Mouse (Mus musculus): ENCODE measurements at regions not wholly inside any gene's neighbourhood (a gene's known extent, or its start where the extent isn't known, plus 50 kb on each side); places are given as distances from the start of the nearest gene placed in this dataset.

DNA sequence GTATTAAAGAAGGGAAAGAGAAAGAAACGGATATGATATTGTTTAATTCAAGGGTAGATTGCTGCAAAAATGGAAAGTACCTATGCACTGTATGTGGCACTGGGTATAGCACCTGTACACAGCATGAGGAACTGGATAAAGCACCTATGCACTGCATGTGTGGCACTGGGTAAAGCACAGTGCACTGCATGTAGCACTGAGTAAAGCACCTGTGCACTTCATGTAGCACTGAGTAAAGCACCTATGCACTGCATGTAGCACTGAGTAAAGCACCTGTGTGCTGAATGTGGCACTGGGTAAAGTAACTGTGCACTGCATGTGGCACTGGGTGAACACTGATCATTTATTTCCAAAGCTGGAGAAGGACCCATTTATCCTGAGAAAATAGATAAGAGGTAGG lies 280.2 kb upstream of the Fam49a start:
- no peaks in the 10 kb centered on the region for H3K27me3 ChIP-seq
- H3K4me3 ChIP-seq (replicated peaks), result no peak overlapping the region
- H3K36me3 ChIP-seq, result no peaks in the 10 kb centered on the region
- 93% methylated on average over 1 of the region's 1 CpGs for whole genome bisulfite sequencing
- H3K9me3 ChIP-seq, result no peaks in the 10 kb centered on the region
- H3K4me1 ChIP-seq (replicated peaks), result no peaks in the 10 kb centered on the region
- no peak overlapping the region for H3K4me2 ChIP-seq (replicated peaks)
- 0 out of 2 replicates have a peak, but pooled peaks have one; percentile 37 for ATAC-seq
- no peak overlapping the region for H3K27ac ChIP-seq
- no peak overlapping the region for H3K9ac ChIP-seq (replicated peaks)

DNA sequence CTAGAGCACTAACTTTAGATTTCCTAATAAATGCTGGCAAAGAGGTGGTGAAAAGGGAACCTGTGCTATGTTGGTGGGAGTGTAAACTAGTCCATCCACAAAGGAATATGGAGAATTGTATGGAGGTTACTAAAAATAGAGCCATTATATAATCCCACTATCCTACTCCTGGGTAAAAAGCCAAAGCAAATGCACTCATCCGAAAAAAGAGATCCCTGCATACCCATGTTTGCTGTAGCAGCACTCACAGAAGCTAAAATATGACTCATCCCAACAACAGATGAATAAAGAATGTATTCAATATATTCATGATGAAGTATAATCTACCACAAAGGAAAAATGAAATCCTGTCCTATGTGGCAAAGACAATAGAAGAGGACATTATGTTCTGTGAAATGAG lies 268.4 kb upstream of the Fam49a start:
- WGBS, result 78% methylated on average over 1 of the region's 1 CpGs
- no peaks in the 10 kb centered on the region for H3K27me3 ChIP-seq
- no peak overlapping the region for H3K9ac ChIP-seq (replicated peaks)
- no peaks in the 10 kb centered on the region for H3K36me3 ChIP-seq
- no peak overlapping the region for H3K4me3 ChIP-seq (replicated peaks)
- no peak overlapping the region for H3K4me2 ChIP-seq (replicated peaks)
- no peaks in the 10 kb centered on the region for H3K4me1 ChIP-seq (replicated peaks)
- H3K27ac ChIP-seq, result no peak overlapping the region
- H3K9me3 ChIP-seq, result no peaks in the 10 kb centered on the region
- ATAC-seq, result no peak

DNA sequence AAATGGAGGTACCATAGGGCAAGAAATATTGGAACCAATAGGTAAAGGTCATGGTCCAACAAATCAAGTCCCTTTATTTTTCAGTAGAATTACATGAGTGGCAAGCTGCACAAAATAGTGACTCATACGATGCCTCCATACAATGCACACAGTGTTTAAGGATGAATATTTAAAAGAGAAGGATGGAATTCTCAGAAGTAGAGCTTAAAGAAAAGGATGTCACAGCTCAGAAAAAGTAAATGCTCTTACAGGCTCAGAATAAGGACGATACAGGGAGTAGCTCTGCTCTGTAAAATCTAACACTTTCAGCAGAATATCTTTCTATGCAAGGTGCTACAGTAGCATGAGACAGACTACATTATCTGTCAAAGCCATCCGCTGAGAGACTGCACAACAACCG lies 262.7 kb upstream of the Fam49a start:
- no peak overlapping the region for H3K4me2 ChIP-seq (replicated peaks)
- H3K4me3 ChIP-seq (replicated peaks), result no peak overlapping the region
- no peaks in the 10 kb centered on the region for H3K9me3 ChIP-seq
- no peak overlapping the region for H3K27ac ChIP-seq
- H3K36me3 ChIP-seq, result no peaks in the 10 kb centered on the region
- no peaks in the 10 kb centered on the region for H3K4me1 ChIP-seq (replicated peaks)
- ATAC-seq, result no peak
- no peaks in the 10 kb centered on the region for H3K27me3 ChIP-seq
- no peak overlapping the region for H3K9ac ChIP-seq (replicated peaks)
- WGBS, result 86% methylated on average over 4 of the region's 4 CpGs

GRCm38 (mm10) chr12:12002414-12002813 lies 259.5 kb upstream of the Fam49a start:
- no peak overlapping the region for H3K4me2 ChIP-seq (replicated peaks)
- ATAC-seq, result no peak
- WGBS, result 26% methylated on average over 3 of the region's 3 CpGs
- no peaks in the 10 kb centered on the region for H3K4me1 ChIP-seq (replicated peaks)
- H3K27me3 ChIP-seq, result no peaks in the 10 kb centered on the region
- no peaks in the 10 kb centered on the region for H3K9me3 ChIP-seq
- H3K27ac ChIP-seq, result no peak overlapping the region
- no peak overlapping the region for H3K4me3 ChIP-seq (replicated peaks)
- no peaks in the 10 kb centered on the region for H3K36me3 ChIP-seq
- no peak overlapping the region for H3K9ac ChIP-seq (replicated peaks)

GRCm38 (mm10) chr12:12010592-12010991 lies 251.3 kb upstream of the Fam49a start:
- Histone ChIP-seq H3K36me3 (no peaks in the 10 kb centered on the region), H3K4me3 (replicated peaks) (no peak overlapping the region), H3K9ac (replicated peaks) (no peak overlapping the region), H3K4me1 (replicated peaks) (peaks cover 4% of the 10 kb centered on the region; the same call in 1 of the 2 replicates), H3K27ac (no peak overlapping the region), H3K4me2 (replicated peaks) (no peak overlapping the region), H3K27me3 (no peaks in the 10 kb centered on the region), H3K9me3 (no peaks in the 10 kb centered on the region)
- ATAC-seq, result no peak

DNA sequence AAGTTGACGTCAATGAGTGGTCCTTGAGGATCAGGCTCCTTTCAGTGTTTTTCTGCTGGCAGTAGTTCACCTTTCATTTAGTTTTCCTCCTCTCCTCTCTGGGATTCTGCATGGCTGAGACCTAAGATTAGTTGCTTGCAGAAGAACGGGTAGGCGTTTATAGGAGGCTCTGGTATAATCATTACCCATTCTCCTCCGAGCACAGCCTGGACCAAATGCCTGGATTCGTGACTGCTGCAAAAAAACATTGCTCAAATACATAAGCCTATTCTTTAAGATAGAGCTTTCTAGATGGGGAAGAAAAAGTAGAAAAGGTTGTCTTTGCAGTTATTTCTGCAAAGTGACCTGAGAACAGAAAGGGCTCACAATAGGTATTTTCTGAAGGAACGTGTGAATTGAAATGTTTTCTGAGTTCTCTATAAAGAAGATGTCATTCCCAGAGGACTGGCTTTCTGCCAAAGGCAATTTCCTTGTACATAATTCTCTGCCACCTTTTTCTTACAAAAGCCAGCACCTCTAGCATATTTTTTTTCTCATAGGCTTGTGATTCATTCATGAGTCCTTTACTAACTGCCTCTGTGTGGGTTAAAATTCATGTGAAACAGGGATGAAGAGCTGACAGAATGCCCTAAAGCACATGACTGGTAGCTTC lies 238.0 kb upstream of the Fam49a start:
- Histone ChIP-seq H3K4me3 (replicated peaks) (no peak overlapping the region), H3K27me3 (no peaks in the 10 kb centered on the region), H3K9ac (replicated peaks) (no peak overlapping the region), H3K4me2 (replicated peaks) (no peak overlapping the region), H3K27ac (no peak overlapping the region), H3K4me1 (replicated peaks) (no peaks in the 10 kb centered on the region), H3K36me3 (no peaks in the 10 kb centered on the region), H3K9me3 (no peaks in the 10 kb centered on the region)
- WGBS, result 82% methylated on average over 6 of the region's 6 CpGs
- ATAC-seq, result no peak

DNA sequence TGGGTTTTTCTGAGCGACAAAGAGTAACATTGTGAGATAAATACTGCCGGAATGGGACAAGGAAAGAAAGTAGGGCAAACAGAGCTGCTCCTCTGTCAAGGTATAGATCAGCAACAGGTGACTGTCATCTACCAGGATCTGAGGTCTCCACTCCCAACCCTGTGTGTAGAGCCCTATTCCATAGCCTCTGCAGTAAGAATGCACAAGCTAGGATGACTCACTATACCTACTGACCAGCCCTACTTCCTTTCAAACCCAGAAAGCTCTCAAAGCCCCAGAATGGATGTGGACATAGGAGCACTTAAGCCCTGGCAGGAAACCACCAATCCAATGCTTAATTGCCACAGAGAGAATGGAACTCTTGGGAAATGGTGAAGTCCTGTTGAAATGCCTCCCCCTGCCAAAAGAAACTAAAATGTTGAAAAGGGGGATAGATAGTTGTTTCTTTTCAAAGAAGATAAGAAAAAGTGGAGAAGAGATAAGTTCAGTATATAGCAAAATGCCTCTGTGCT lies 231.8 kb upstream of the Fam49a start:
- no peaks in the 10 kb centered on the region for H3K36me3 ChIP-seq
- WGBS, result 87% methylated on average over 2 of the region's 2 CpGs
- no peak overlapping the region for H3K4me3 ChIP-seq (replicated peaks)

DNA sequence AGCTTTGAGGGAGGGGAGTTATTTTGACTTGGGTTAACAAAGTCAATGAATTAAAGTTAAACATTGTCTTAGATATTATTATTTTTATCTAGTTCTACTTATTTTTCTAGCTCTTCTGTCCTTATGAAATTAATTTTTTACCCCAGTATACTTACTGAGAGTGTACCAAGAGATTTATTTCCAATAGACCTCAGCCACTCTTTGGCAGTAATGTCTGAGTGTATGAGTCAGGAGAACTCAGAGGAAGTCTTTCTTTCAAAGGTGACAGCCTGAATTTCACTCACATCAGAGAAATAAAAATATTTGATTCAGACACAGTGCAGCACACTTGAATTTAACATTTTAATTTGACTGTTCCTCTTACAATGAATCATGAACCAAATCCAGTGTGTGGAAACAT lies 227.4 kb upstream of the Fam49a start:
- Histone ChIP-seq H3K4me3 (replicated peaks) (no peak overlapping the region), H3K9ac (replicated peaks) (no peak overlapping the region), H3K4me1 (replicated peaks) (no peaks in the 10 kb centered on the region), H3K9me3 (no peaks in the 10 kb centered on the region), H3K27ac (no peak overlapping the region), H3K36me3 (no peaks in the 10 kb centered on the region), H3K4me2 (replicated peaks) (no peak overlapping the region), H3K27me3 (no peaks in the 10 kb centered on the region)
- no peak for ATAC-seq

More for the DNA sequence above, 231.8 kb upstream of the Fam49a start:
- H3K4me2 ChIP-seq (replicated peaks), result no peak overlapping the region
- H3K9ac ChIP-seq (replicated peaks), result no peak overlapping the region
- no peaks in the 10 kb centered on the region for H3K9me3 ChIP-seq
- H3K27ac ChIP-seq, result no peak overlapping the region
- no peaks in the 10 kb centered on the region for H3K27me3 ChIP-seq
- no peak for ATAC-seq
- no peaks in the 10 kb centered on the region for H3K4me1 ChIP-seq (replicated peaks)

- Histone ChIP-seq H3K4me1 (replicated peaks) (no peaks in the 10 kb centered on the region), H3K4me3 (replicated peaks) (no peak overlapping the region), H3K27ac (no peak overlapping the region), H3K9me3 (no peaks in the 10 kb centered on the region), H3K9ac (replicated peaks) (no peak overlapping the region), H3K4me2 (replicated peaks) (no peak overlapping the region), H3K36me3 (no peaks in the 10 kb centered on the region), H3K27me3 (no peaks in the 10 kb centered on the region)
- WGBS, result 77% methylated on average over 1 of the region's 1 CpGs
- ATAC-seq, result no peak
Measured at GRCm38 (mm10) chr12:12039217-12039616, 222.7 kb upstream of the Fam49a start.

- Histone ChIP-seq H3K27me3 (no peaks in the 10 kb centered on the region), H3K36me3 (no peaks in the 10 kb centered on the region), H3K9me3 (no peaks in the 10 kb centered on the region), H3K4me2 (replicated peaks) (no peak overlapping the region), H3K27ac (no peak overlapping the region), H3K9ac (replicated peaks) (no peak overlapping the region), H3K4me3 (replicated peaks) (no peak overlapping the region), H3K4me1 (replicated peaks) (no peaks in the 10 kb centered on the region)
- ATAC-seq, result no peak
- WGBS, result 86% methylated on average over 4 of the region's 4 CpGs
Measured at GRCm38 (mm10) chr12:12062215-12062614, 199.7 kb upstream of the Fam49a start.

DNA sequence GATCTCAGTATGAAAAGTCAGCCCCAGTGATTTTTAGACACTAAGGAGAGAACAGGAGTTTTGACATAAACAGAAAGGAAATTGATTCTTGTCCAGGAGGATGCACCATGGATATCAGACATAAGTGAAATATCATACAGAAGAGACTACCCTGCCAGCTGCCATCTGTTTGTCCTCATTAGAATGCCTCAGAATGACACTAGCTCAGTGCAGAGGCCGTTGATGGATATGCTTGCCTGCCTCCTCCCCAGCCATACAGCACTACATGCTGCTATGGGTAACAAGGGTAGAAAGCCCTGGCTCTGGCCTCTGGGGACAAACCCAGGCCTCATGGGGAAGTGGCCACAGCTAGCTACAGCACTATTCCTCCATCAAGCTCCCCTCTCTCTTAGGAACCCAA lies 198.0 kb upstream of the Fam49a start:
- H3K36me3 ChIP-seq, result no peaks in the 10 kb centered on the region
- WGBS, result 42% methylated on average over 1 of the region's 1 CpGs

DNA sequence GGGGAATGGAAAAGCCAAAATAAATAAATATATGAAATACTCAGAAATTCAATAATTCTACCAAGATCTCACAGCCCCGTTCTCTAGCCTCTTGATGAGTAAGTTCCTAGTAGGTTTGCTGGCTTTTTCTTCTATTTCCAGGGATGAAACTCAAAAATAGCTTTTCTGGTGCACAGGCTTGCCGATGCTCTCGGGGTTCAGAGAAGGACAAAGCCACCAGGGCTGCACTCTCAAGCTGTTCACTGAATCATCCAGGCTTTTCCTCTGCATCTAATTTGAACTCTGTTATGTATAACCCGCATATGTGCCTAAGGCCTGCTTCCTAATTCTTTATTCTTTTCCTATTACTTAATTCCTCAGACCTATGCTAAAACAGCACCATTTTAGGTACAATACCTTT lies 197.5 kb upstream of the Fam49a start:
- Histone ChIP-seq H3K4me1 (replicated peaks) (no peaks in the 10 kb centered on the region), H3K36me3 (no peaks in the 10 kb centered on the region), H3K4me3 (replicated peaks) (no peak overlapping the region), H3K9ac (replicated peaks) (no peak overlapping the region), H3K27ac (no peak overlapping the region), H3K27me3 (no peaks in the 10 kb centered on the region), H3K4me2 (replicated peaks) (no peak overlapping the region), H3K9me3 (no peaks in the 10 kb centered on the region)
- no peak for ATAC-seq
- WGBS, result 81% methylated on average over 4 of the region's 4 CpGs

More for the DNA sequence above, 198.0 kb upstream of the Fam49a start:
- Histone ChIP-seq H3K9ac (replicated peaks) (no peak overlapping the region), H3K4me2 (replicated peaks) (no peak overlapping the region), H3K4me1 (replicated peaks) (no peaks in the 10 kb centered on the region), H3K4me3 (replicated peaks) (no peak overlapping the region), H3K27ac (no peak overlapping the region), H3K27me3 (no peaks in the 10 kb centered on the region), H3K9me3 (no peaks in the 10 kb centered on the region)
- ATAC-seq, result 0 out of 2 replicates have a peak, but pooled peaks have one; percentile 58

DNA sequence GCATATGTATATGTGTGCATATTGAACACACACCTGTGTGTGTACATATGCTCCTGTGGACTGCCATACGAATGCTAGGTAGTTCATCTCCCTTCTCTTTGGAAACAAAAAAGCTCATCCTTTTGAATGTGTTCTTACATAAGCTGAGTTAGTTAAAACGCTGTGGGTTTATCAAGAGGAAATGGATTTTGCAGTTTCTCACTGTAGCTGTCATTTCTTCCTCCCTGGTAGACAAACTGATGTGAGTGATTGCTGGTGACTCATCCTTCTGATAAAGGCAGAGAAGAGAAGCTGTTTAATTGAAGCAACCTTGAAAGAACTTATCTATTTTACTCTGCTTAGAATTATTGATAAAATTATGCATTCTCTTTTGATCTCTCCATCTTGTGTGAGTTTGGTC lies 173.6 kb upstream of the Fam49a start:
- H3K27ac ChIP-seq, result no peak overlapping the region
- no peak overlapping the region for H3K4me2 ChIP-seq (replicated peaks)
- H3K4me3 ChIP-seq (replicated peaks), result no peak overlapping the region
- no peaks in the 10 kb centered on the region for H3K4me1 ChIP-seq (replicated peaks)
- H3K9me3 ChIP-seq, result no peaks in the 10 kb centered on the region
- H3K9ac ChIP-seq (replicated peaks), result no peak overlapping the region
- WGBS, result 75% methylated on average over 2 of the region's 2 CpGs
- H3K27me3 ChIP-seq, result no peaks in the 10 kb centered on the region
- no peak for ATAC-seq
- H3K36me3 ChIP-seq, result no peaks in the 10 kb centered on the region

Data from midbrain, embryonic 13.5 days (tissue).